Mouse (Mus musculus): ENCODE measurements at regions not wholly inside any gene's neighbourhood (a gene's known extent, or its start where the extent isn't known, plus 50 kb on each side); places are given as distances from the start of the nearest gene placed in this dataset.
A peak's percentile ranks its signal among the peaks of the same experiment; 100 is the strongest.

DNA sequence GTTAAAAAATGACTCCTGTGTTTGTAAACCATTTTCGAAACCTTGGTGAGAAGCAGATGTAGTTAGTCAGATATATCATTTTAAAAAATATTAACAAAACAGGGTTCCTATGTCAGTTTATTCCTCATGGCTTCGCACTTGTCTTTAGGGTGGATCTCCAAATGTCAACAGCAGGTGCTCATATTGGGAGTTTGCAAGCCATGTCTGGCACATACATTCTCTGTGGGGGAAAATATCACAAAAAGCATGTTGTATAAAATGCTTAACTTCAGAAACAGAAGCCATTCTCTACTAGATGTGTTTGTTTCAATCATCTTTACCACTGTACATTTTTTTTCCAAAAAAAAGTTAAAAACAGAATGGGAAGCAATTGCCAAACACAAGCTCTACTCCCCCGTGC lies 534.7 kb upstream of the Zic4 start:
- TF ChIP-seq MYB (IDR thresholded peaks at IDR 0.05; ENCODE audit: low read depth, low read length) = no peak
- no peak for TF ChIP-seq ETS1 (IDR thresholded peaks at IDR 0.05; ENCODE audit: low read depth, low read length)
- no peak for TF ChIP-seq SIN3A (IDR thresholded peaks at IDR 0.05; ENCODE audit: low read length)
- TF ChIP-seq RCOR1 (IDR thresholded peaks at IDR 0.05; ENCODE audit: low read depth, low read length) = no peak
- TF ChIP-seq GABPA (IDR thresholded peaks at IDR 0.05; ENCODE audit: low read depth, low read length) = no peak
- TF ChIP-seq MEF2A (IDR thresholded peaks at IDR 0.05; ENCODE audit: extremely low read depth, insufficient replicate concordance, low read depth, low read length, poor library complexity, severe bottlenecking) = no peak
- TF ChIP-seq MYC (IDR thresholded peaks at IDR 0.05; ENCODE audit: low read depth, low read length) = no peak
- TF ChIP-seq NELFE (IDR thresholded peaks at IDR 0.05; ENCODE audit: low read depth, low read length) = no peak
- no peaks in the 10 kb centered on the region for H3K9me3 ChIP-seq (replicated peaks; ENCODE audit: insufficient read depth, low read length)
- H3K27me3 ChIP-seq (ENCODE audit: control insufficient read depth in 1 of 2, insufficient read depth in 2 of 2, low read length in 2 of 2) = no peaks in the 10 kb centered on the region
- H3K9ac ChIP-seq (ENCODE audit: control insufficient read depth, low read depth, low read length, poor library complexity, severe bottlenecking) = no peak overlapping the region
- no peak overlapping the region for H3K27ac ChIP-seq (ENCODE audit: control insufficient read depth, low read depth, low read length)
- no peak overlapping the region for H3K4me3 ChIP-seq (ENCODE audit: control insufficient read depth in 1 of 2, insufficient read depth in 1 of 2, low read depth in 2 of 2, low read length in 2 of 2)
- H3K4me1 ChIP-seq (ENCODE audit: control insufficient read depth in 1 of 2, insufficient read depth in 2 of 2, low read length in 2 of 2) = peaks cover 0 to 2% of the 10 kb centered on the region in 2 experiments; a peak in 1 of 4 replicates
- no peaks in the 10 kb centered on the region for H3K36me3 ChIP-seq (ENCODE audit: control insufficient read depth in 1 of 2, insufficient read depth in 2 of 2, low read length in 2 of 2)
- DNase-seq (ENCODE audit: low read depth, low spot score) = no peak
- no peaks in the 10 kb centered on the region for H3K79me2 ChIP-seq (ENCODE audit: control insufficient read depth, insufficient read depth, low read length, poor library complexity)

DNA sequence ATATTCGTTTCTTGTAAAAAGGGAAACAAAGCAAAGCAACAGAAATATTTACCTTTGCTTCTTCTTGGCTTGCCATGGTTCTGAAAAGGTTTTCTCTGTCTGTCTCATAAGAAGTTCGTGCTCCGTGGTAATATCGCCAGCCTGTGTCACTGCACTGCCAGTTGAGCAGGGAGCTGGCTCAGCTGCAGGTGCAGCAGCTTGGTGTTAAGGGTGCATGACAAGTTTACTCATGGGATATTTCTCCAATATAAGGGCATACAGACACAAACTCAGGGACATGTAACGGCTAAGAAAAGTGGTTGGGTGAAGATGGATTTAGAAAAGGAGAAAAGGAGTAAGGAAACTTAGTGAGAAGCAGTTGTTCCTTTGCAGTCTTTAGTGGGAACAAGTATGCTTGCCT lies 533.5 kb upstream of the Zic4 start:
- Histone ChIP-seq H3K79me2 (ENCODE audit: control insufficient read depth, insufficient read depth, low read length, poor library complexity) (no peaks in the 10 kb centered on the region), H3K4me3 (ENCODE audit: control insufficient read depth in 1 of 2, insufficient read depth in 1 of 2, low read depth in 2 of 2, low read length in 2 of 2) (peak overlapping the region; percentile 42 to 43)

DNA sequence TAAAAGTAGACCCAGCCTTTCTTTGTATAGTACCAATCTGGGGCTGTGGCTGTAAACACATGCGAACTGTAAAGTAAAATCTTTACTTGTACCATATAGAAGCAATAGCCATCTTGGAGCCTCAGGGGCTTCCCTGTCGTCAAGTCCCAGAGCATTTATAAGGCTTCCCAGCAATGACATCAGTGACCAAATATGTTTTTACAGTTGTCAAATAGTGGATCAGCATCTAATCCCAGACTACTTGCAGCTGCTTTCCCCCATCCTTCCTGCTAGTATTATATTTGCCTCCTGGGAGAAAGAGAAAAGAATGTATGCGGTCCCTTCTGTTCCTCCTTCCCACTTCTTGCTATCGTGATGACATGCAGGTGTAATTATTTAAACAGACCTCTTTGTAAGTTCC lies 531.5 kb upstream of the Zic4 start:
- Histone ChIP-seq H3K4me1 (ENCODE audit: control insufficient read depth in 1 of 2, insufficient read depth in 2 of 2, low read length in 2 of 2) (0 out of 4 replicates have a peak, but pooled peaks cover 0 to 2% of the 10 kb centered on the region in 2 experiments), H3K4me3 (ENCODE audit: control insufficient read depth in 1 of 2, insufficient read depth in 1 of 2, low read depth in 2 of 2, low read length in 2 of 2) (no peak overlapping the region), H3K27me3 (ENCODE audit: control insufficient read depth in 1 of 2, insufficient read depth in 2 of 2, low read length in 2 of 2) (no peaks in the 10 kb centered on the region), H3K9me3 (replicated peaks; ENCODE audit: insufficient read depth, low read length) (no peaks in the 10 kb centered on the region), H3K36me3 (ENCODE audit: control insufficient read depth in 1 of 2, insufficient read depth in 2 of 2, low read length in 2 of 2) (no peaks in the 10 kb centered on the region), H3K27ac (ENCODE audit: control insufficient read depth, low read depth, low read length) (no peak overlapping the region), H3K79me2 (ENCODE audit: control insufficient read depth, insufficient read depth, low read length, poor library complexity) (no peaks in the 10 kb centered on the region), H3K9ac (ENCODE audit: control insufficient read depth, low read depth, low read length, poor library complexity, severe bottlenecking) (no peak overlapping the region)
- no peak for DNase-seq (ENCODE audit: low read depth, low spot score)
- TF ChIP-seq ZC3H11A (IDR thresholded peaks at IDR 0.05; ENCODE audit: low read depth, low read length) (no peak), UBTF (IDR thresholded peaks at IDR 0.05; ENCODE audit: borderline replicate concordance, insufficient read depth, low read depth, low read length) (no peak), EP300 (IDR thresholded peaks at IDR 0.05; ENCODE audit: low read depth in 1 of 2, low read length in 2 of 2) (no peak)

More for the DNA sequence above, 533.5 kb upstream of the Zic4 start:
- Histone ChIP-seq H3K36me3 (ENCODE audit: control insufficient read depth in 1 of 2, insufficient read depth in 2 of 2, low read length in 2 of 2) (no peaks in the 10 kb centered on the region), H3K4me1 (ENCODE audit: control insufficient read depth in 1 of 2, insufficient read depth in 2 of 2, low read length in 2 of 2) (0 out of 4 replicates have a peak, but pooled peaks cover 0 to 2% of the 10 kb centered on the region in 2 experiments), H3K9ac (ENCODE audit: control insufficient read depth, low read depth, low read length, poor library complexity, severe bottlenecking) (peak overlapping the region; percentile 20), H3K9me3 (replicated peaks; ENCODE audit: insufficient read depth, low read length) (no peaks in the 10 kb centered on the region), H3K27ac (ENCODE audit: control insufficient read depth, low read depth, low read length) (no peak overlapping the region), H3K27me3 (ENCODE audit: control insufficient read depth in 1 of 2, insufficient read depth in 2 of 2, low read length in 2 of 2) (no peaks in the 10 kb centered on the region)
- no peak for TF ChIP-seq SIN3A (IDR thresholded peaks at IDR 0.05; ENCODE audit: low read length)
- TF ChIP-seq MYB (IDR thresholded peaks at IDR 0.05; ENCODE audit: low read depth, low read length) = no peak
- no peak for TF ChIP-seq ZNF384 (IDR thresholded peaks at IDR 0.05; ENCODE audit: low read depth, low read length)
- TF ChIP-seq TBP (IDR thresholded peaks at IDR 0.05; ENCODE audit: low read depth, low read length) = no peak
- no peak for TF ChIP-seq E2F4 (IDR thresholded peaks at IDR 0.05; ENCODE audit: borderline replicate concordance, low read depth, low read length)
- no peak for TF ChIP-seq NRF1 (IDR thresholded peaks at IDR 0.05; ENCODE audit: insufficient read depth, low read depth, low read length, poor library complexity, severe bottlenecking)
- no peak for TF ChIP-seq UBTF (IDR thresholded peaks at IDR 0.05; ENCODE audit: borderline replicate concordance, insufficient read depth, low read depth, low read length)
- TF ChIP-seq MAX (IDR thresholded peaks at IDR 0.05; ENCODE audit: low read length) = no peak
- no peak for TF ChIP-seq GABPA (IDR thresholded peaks at IDR 0.05; ENCODE audit: low read depth, low read length)
- no peak for TF ChIP-seq NELFE (IDR thresholded peaks at IDR 0.05; ENCODE audit: low read depth, low read length)
- TF ChIP-seq POLR2AphosphoS2 (IDR thresholded peaks at IDR 0.05; ENCODE audit: low read length) = no peak
- peak; percentile 11 for DNase-seq (ENCODE audit: low read depth, low spot score)

All from MEL (cell line).